ENCODE assay signal across 8 mouse cellular contexts in the genomic region with DNA sequence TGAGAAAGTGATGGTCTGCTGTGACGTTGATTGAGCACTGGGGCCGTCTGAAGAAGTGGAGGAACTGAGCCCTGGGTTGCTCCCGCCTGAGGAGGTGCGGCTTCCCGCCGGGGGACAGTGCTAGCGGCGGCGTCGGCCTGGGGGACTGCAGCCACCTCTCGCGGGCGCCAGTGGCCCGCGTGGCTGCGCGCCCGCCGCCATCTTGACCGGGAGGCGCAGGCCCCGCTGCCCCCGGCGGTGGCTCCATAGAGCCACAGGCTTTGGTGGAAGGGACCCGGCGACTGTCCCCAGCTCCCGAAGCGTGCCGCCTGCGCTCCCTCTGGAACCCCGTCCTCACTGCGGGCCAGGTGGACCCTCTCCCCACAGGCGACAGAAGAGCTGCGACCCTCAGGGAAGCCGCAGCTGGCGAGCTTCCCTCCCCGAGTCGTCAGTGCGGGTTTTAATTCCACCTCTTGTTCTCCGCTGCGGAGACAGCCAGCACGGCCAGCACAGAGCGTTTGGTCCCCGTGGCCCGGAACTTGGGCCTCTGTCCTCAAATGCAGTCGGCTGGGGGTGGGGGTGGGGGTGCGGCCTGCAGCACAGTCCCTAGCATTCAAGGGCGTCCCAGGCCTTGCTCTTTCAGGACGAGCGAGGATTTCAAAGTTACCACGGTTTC. TPM values are rescaled to one million over a fixed set of nuclear protein-coding genes. Genes with fewer than 3 reads are reported as not detected.
DNase-seq lines count a peak whose midpoint lies in the region; ATAC-seq lines count a peak whose summit lies in the region.

No protein-coding gene starts in this region.

- H3K36me3 ChIP-seq in heart, embryonic 14.5 days (ENCODE audit: control insufficient read depth, insufficient read depth, low read length), result no peaks in the 10 kb centered on the region
- H3K36me3 ChIP-seq in limb, embryonic 15.5 days, result no peaks in the 10 kb centered on the region

- peaks cover 22% of the 10 kb centered on the region for H3K27me3 ChIP-seq in heart, embryonic 14.5 days (ENCODE audit: control insufficient read depth, insufficient read depth, low read length)
- H3K27me3 ChIP-seq in limb, embryonic 15.5 days, result peaks cover 42% of the 10 kb centered on the region

- peak overlapping the region; percentile 30 to 48 for H3K4me3 ChIP-seq in heart, embryonic 14.5 days (ENCODE audit: control insufficient read depth in 1 of 2, insufficient read depth in 1 of 2, low read depth in 1 of 2, low read length in 2 of 2)
- H3K4me3 ChIP-seq in limb, embryonic 15.5 days, result peak overlapping the region; percentile 28

- WGBS in heart, embryonic 14.5 days, result 3% methylated on average over 46 of the region's 51 CpGs
- 7% methylated on average over 51 of the region's 51 CpGs for WGBS in limb, embryonic 15.5 days

- ATAC-seq in heart, embryonic 14.5 days (ENCODE audit: insufficient number of reproducible peaks, insufficient read depth, low FRiP score, low read depth), result no peak
- ATAC-seq in limb, embryonic 15.5 days (ENCODE audit: insufficient number of reproducible peaks, low FRiP score, low TSS enrichment, low read depth), result no peak
- ATAC-seq in neutrophil, adult 5-6 weeks (ENCODE audit: extremely low read depth, insufficient number of reproducible peaks, low FRiP score, poor library complexity, severe bottlenecking), result 0 out of 2 replicates have a peak, but pooled peaks have one; percentile 1

- H3K4me1 ChIP-seq in heart, embryonic 14.5 days (ENCODE audit: control insufficient read depth in 2 of 2, insufficient read depth in 2 of 2, low read length in 2 of 2), result peaks cover 0 to 8% of the 10 kb centered on the region in 2 experiments; a peak in 1 of 4 replicates
- peaks cover 30% of the 10 kb centered on the region for H3K4me1 ChIP-seq in limb, embryonic 15.5 days

- intact Hi-C loops in gastrocnemius, postnatal 14 days (cut with DNase I; ENCODE audit: low total_unique reads), result no loop called here

- peak overlapping the region; percentile 74 for H3K4me2 ChIP-seq in heart, embryonic 14.5 days (ENCODE audit: low read length)
- H3K4me2 ChIP-seq in limb, embryonic 15.5 days, result peak overlapping the region; percentile 52

- no peaks in the 10 kb centered on the region for H3K9me3 ChIP-seq in heart, embryonic 14.5 days (ENCODE audit: control insufficient read depth, low read length)
- no peaks in the 10 kb centered on the region for H3K9me3 ChIP-seq in limb, embryonic 15.5 days

- DNase-seq in gastrocnemius, postnatal 10 days, result peak; percentile 22
- DNase-seq in gastrocnemius, postnatal 14 days, result no peak
- DNase-seq in ZHBTc4 (ENCODE audit: low read depth, low spot score), result peak; percentile 48
- DNase-seq in layer of hippocampus, adult 18-20 months (ENCODE audit: low spot score in 2 of 2), result no peak
- DNase-seq in cerebellum, adult 11 months, result no peak

- peak overlapping the region; percentile 69 to 76 for H3K27ac ChIP-seq in heart, embryonic 14.5 days (replicated peaks in 1 of 2; ENCODE audit: control insufficient read depth in 1 of 2, insufficient read depth in 1 of 2, low read depth in 2 of 2, low read length in 2 of 2)
- H3K27ac ChIP-seq in limb, embryonic 15.5 days, result no peak overlapping the region

- H3K9ac ChIP-seq in heart, embryonic 14.5 days (ENCODE audit: low read length), result peak overlapping the region; percentile 75
- 0 out of 2 replicates have a peak overlapping the region, but pooled peaks have one; percentile 17 for H3K9ac ChIP-seq in limb, embryonic 15.5 days

RNA-seq across cellular contexts. Expression of a gene that starts 19.9 kb away (rescaled TPM):
- 10 to 100 TPM; 20.6 to 28.0 TPM for total RNA-seq in gastrocnemius, postnatal 10 days (2021)
- total RNA-seq in gastrocnemius, postnatal 14 days (2021), result 10 to 100 TPM; 14.7 to 20.1 TPM
- polyA plus RNA-seq in heart, embryonic 14.5 days (2014; fragmentation: Nextera tagmentation; extraction: Ambion mirVana), result 17.0 and 17.7 TPM in 2 replicates
- polyA plus RNA-seq in limb, embryonic 15.5 days (2015; fragmentation: Nextera tagmentation; extraction: Ambion mirVana), result 12.5 and 12.8 TPM in 2 replicates
- 48.4 and 53.0 TPM in 2 replicates for total RNA-seq in neutrophil, adult 5-6 weeks (2017)
- total RNA-seq in layer of hippocampus, adult 18-20 months (2021), result 10 to 100 TPM; 20.8 to 20.9 TPM

Comparison
In these comparisons a context has a peak if more than half of its experiments do, and no peak if none do; other contexts are left out.
1. DNase-seq: peak in gastrocnemius, postnatal 10 days (single experiment) and ZHBTc4 (single experiment); none in gastrocnemius, postnatal 14 days (single experiment), layer of hippocampus, adult 18-20 months (0 of 2) and cerebellum, adult 11 months (single experiment).